Mouse (Mus musculus) limb, embryonic 14.5 days (tissue): ENCODE data around the gene Ttyh2. TPM values are rescaled to one million over a fixed set of nuclear protein-coding genes. Genes with fewer than 3 reads are reported as not detected.
"Not testable (repeated sequence)": the region's sequence is repeated elsewhere in the genome, so short reads cannot be mapped to it uniquely, and the experiment has no call there.

Experiments used
- ATAC-seq: fragments of 200-750 bp; cut with Nextera tagmentation; 2 replicates; pipeline ENCODE4 v1.8.0; 2017; ENCODE audit warnings: low read depth, moderate number of reproducible peaks, moderate TSS enrichment; ENCODE audit not compliant: low FRiP score
- DNase-seq: peaks from one replicate; pipeline ENCODE4 v3.0.0-alpha.2; 2015; ENCODE audit warnings: low spot score
- H3K27ac ChIP-seq: fragments of 300-500 bp; sonication (generic); replicated peaks from 2 replicates; pipeline ENCODE4 v1.5.1; 2014; ENCODE audit warnings: low read depth, mild to moderate bottlenecking, low read length, moderate library complexity, mixed read lengths
- H3K27me3 ChIP-seq: fragments of 300-500 bp; sonication (generic); 2 replicates; pipeline ENCODE4 v1.6.1; 2014; ENCODE audit warnings: low read length, mixed read lengths; ENCODE audit not compliant: control insufficient read depth, insufficient read depth
- H3K36me3 ChIP-seq: fragments of 300-500 bp; sonication (generic); 2 replicates; pipeline ENCODE4 v1.6.1; 2014; ENCODE audit warnings: mild to moderate bottlenecking, low read length, moderate library complexity, mixed read lengths; ENCODE audit not compliant: control insufficient read depth, insufficient read depth
- H3K4me1 ChIP-seq: fragments of 300-500 bp; sonication (generic); 2 replicates; pipeline ENCODE4 v1.6.1; 2014; ENCODE audit warnings: antibody characterized with exemption, low read length, mixed read lengths; ENCODE audit not compliant: control insufficient read depth, insufficient read depth
- H3K4me2 ChIP-seq: fragments of 300-500 bp; sonication (generic); replicated peaks from 2 replicates; pipeline ENCODE4 v1.6.1; 2014; ENCODE audit warnings: low read depth, mild to moderate bottlenecking, low read length, moderate library complexity; ENCODE audit not compliant: severe bottlenecking
- H3K4me3 ChIP-seq: fragments of 300-500 bp; sonication (generic); replicated peaks from 2 replicates; pipeline ENCODE4 v1.5.1; 2014; ENCODE audit warnings: low read length
- H3K9ac ChIP-seq: fragments of 300-500 bp; sonication (generic); 2 replicates; pipeline ENCODE4 v1.6.1; 2014; ENCODE audit warnings: mild to moderate bottlenecking, low read depth, low read length, moderate library complexity; ENCODE audit not compliant: severe bottlenecking
- H3K9me3 ChIP-seq: fragments of 300-500 bp; sonication (generic); 2 replicates; pipeline ENCODE4 v1.6.1; 2016; ENCODE audit warnings: low read length; ENCODE audit not compliant: control insufficient read depth
- POLR2A ChIP-seq: fragments of 200-500 bp; IDR thresholded peaks from 2 replicates; pipeline ENCODE4 v1.8.0; 2012; ENCODE audit warnings: inconsistent platforms, mild to moderate bottlenecking, moderate library complexity, borderline replicate concordance; ENCODE audit not compliant: insufficient read depth, insufficient read length; ENCODE audit errors: extremely low read depth
- WGBS: fragments of 180-500 bp; shearing (Covaris S2); extraction: QIAGEN DNeasy Blood & Tissue Kit; methylation state at CpG from one replicate; pipeline ENCODE4 v1.1.7; 2014; 5-methylcytosine and 5-hydroxymethylcytosine counted together
- polyA plus RNA-seq, 2 experiments: library from polyadenylated mRNA; depleted of rRNA in 1 of 2; stranded (reverse) in 1 of 2; unstranded in 1 of 2; fragments of >200 nt; fragmentation: Nextera tagmentation in 1 of 2; extraction: Ambion mirVana in 1 of 2; gene quantifications; 2 replicates each; pipeline versions ENCODE4 v1.2.1 to v1.2.3; 2012 to 2014

The Ttyh2 gene
- polyA plus RNA-seq, 2 experiments: 16.9 to 25.9 TPM

DNA sequence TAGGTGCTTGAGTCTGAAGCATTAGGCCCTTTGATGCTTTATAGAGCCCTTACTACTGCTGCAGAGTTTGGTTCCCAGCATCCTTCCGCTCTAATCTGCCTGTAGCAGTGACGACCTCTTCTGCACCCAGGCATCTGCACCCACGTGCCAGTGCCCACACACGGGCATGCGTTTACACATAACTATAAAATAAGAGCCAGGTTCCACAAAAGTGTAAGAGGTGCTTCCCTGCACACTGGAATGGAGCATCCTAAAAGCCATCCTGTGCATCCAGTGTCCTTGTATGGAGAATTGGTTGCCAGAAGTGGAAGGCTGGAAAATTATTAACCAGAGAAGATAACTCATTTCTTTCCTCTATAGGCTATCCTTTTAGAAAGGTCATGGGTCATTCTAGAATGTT, 4.1 kb upstream of the Ttyh2 start:
- TF ChIP-seq POLR2A: no peak
- ATAC-seq (no peak), DNase-seq (no peak)
- H3K4me2 ChIP-seq: no peak overlapping the region
- no peak overlapping the region for H3K9ac ChIP-seq
- H3K4me3 ChIP-seq: no peak overlapping the region
- H3K9me3 ChIP-seq: no peaks in the 10 kb centered on the region
- H3K4me1 ChIP-seq: peaks cover 15% of the 10 kb centered on the region
- H3K27me3 ChIP-seq: no peaks in the 10 kb centered on the region
- peaks cover 40% of the 10 kb centered on the region for H3K36me3 ChIP-seq
- 88% methylated on average over 5 of the region's 5 CpGs for WGBS
- H3K27ac ChIP-seq: no peak overlapping the region

DNA sequence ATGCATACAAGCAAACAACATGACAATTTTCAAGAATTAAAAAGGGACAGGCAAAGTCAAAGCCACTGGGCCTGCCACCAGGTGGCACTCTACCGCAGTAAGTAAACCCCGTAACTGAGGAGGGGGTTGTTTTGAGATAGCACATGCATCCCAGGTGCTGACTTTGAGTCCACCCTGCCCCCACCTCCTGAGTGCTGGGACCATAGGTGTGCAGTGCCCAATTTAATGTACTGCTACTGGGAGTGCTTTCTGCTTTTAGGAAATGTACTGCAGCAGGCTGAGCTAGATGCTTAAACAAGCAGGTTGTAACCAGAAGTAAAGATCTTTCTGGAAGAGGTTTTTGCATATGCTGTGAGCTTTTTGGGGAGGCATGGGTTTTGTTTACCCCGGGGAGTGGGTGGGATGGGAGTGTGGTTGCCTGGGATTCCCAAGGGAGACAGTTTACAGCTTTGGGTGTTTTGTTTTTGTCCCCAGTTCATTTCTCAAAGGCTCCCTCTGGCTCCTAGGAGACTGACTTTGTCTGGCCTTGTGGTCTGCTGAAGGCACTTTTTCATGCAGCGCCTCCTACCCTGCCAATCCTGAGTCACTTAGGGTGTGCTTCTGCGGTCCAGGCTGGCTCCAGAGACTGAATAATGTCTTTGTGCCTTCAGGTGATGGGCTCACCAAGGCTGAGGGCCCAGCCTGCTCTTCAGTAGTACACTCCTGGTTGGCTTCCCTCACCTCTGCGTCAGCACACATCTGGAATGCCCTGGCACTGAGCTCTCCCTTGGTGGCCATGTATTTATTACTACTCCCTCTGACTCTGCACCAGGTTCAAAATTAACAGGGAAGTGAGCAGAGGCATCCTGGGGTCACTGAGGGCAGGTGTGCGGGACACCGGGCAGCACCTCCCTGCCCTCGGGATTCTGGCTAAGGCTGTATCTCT, 2.2 kb upstream of the Ttyh2 start:
- Histone ChIP-seq H3K4me2 (no peak overlapping the region), H3K36me3 (peaks cover 40% of the 10 kb centered on the region), H3K27ac (no peak overlapping the region), H3K4me3 (no peak overlapping the region), H3K27me3 (no peaks in the 10 kb centered on the region), H3K9ac (no peak overlapping the region), H3K9me3 (no peaks in the 10 kb centered on the region), H3K4me1 (peaks cover 23% of the 10 kb centered on the region)
- DNase-seq (peak; percentile 64), ATAC-seq (no peak)
- WGBS: 57% methylated on average over 9 of the region's 9 CpGs
- TF ChIP-seq POLR2A: no peak

DNA sequence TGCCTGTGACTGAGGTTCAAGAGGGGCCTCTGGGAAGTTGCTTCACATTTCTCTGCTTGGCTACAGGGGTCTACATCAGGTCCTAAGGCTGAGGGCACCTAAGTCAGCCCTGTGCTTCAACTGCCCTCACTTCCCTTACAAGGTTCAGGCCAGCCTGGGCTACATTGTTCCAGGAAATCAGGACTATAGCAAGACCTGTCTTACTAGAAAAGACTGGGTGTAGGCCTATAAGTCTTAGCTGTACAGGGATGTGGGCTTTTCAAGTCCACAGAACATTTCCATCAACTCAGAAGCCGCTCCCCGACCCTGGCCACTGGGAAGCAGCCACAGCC, 1.5 kb upstream of the Ttyh2 start:
- DNase-seq (no peak), ATAC-seq (no peak)
- TF ChIP-seq POLR2A: no peak
- Histone ChIP-seq H3K4me1 (peaks cover 23% of the 10 kb centered on the region), H3K27ac (no peak overlapping the region), H3K27me3 (no peaks in the 10 kb centered on the region), H3K4me3 (no peak overlapping the region), H3K4me2 (no peak overlapping the region), H3K36me3 (peaks cover 40% of the 10 kb centered on the region), H3K9ac (no peak overlapping the region), H3K9me3 (no peaks in the 10 kb centered on the region)
- WGBS: 82% methylated on average over 2 of the region's 2 CpGs

DNA sequence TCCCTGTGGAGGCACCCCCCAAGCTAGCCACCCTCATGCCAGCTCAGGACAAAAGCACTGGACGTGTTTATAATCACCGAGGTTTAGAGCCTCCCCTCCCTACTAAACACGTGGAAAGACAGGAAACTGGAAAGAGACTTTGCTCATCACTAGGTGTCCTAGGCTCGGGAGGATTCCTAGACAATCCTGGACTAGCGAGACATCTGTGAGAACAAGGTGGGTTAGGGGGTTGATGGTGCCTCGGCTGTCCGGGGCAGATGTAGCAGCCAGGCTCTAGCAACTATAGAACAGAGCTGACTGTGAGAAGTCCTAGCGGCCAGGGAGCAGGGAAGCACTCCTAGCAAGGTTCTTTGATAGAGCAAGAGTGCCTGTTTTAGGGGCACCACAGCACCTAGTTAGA, 1.1 kb upstream of the Ttyh2 start:
- WGBS: 53% methylated on average over 8 of the region's 8 CpGs
- peaks cover 40% of the 10 kb centered on the region for H3K36me3 ChIP-seq
- TF ChIP-seq POLR2A: no peak
- H3K4me1 ChIP-seq: peaks cover 24% of the 10 kb centered on the region
- H3K4me2 ChIP-seq: no peak overlapping the region
- no peak overlapping the region for H3K4me3 ChIP-seq
- H3K9me3 ChIP-seq: no peaks in the 10 kb centered on the region
- H3K9ac ChIP-seq: no peak overlapping the region
- DNase-seq (no peak), ATAC-seq (no peak)
- no peaks in the 10 kb centered on the region for H3K27me3 ChIP-seq
- no peak overlapping the region for H3K27ac ChIP-seq

DNA sequence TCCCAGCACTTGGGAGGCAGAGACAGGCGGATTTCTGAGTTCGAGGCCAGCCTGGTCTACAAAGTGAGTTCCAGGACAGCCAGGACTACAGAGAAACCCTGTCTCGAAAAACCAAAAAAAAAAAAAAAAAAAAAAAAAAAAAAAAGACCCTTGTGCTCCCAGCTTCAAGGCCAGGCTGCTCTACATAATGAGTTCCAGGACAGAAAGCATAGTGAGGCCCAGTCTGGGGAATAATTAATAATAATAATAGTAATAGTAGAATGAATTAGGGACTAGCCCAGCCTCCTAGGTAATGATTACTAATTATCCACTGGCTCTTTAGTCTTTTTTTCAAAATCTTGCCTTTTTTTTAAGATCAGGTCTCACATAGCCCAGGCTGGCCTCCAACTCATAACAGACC, 435 bp upstream of the Ttyh2 start:
- not testable (repeated sequence) for H3K27me3 ChIP-seq, H3K9ac ChIP-seq, H3K9me3 ChIP-seq, DNase-seq, ATAC-seq, H3K27ac ChIP-seq
- peaks cover 24% of the 10 kb centered on the region for H3K4me1 ChIP-seq
- WGBS: 83% methylated on average over 2 of the region's 3 CpGs
- peak overlapping the region; percentile 62 for H3K4me3 ChIP-seq
- peaks cover 40% of the 10 kb centered on the region for H3K36me3 ChIP-seq
- H3K4me2 ChIP-seq: peak overlapping the region; percentile 93
